Mouse (Mus musculus) limb, embryonic 15.5 days (tissue): ENCODE results near the gene Gpd2. TPM values are rescaled to one million over a fixed set of nuclear protein-coding genes. Genes with fewer than 3 reads are reported as not detected.

Experiments
- ATAC-seq: fragments of 200-750 bp; cut with Nextera tagmentation; 2 replicates; pipeline ENCODE4 v1.8.0; 2017; ENCODE audit warnings: low read depth, moderate TSS enrichment; ENCODE audit not compliant: insufficient number of reproducible peaks, low FRiP score, low TSS enrichment
- H3K27ac ChIP-seq: fragments of 300-500 bp; sonication (generic); 2 replicates; pipeline ENCODE4 v1.5.1; 2015; ENCODE audit warnings: moderate library complexity, mild to moderate bottlenecking, inconsistent platforms
- H3K27me3 ChIP-seq: fragments of 300-500 bp; sonication (generic); 2 replicates; pipeline ENCODE4 v1.6.1; 2015; ENCODE audit warnings: inconsistent platforms
- H3K36me3 ChIP-seq: fragments of 300-500 bp; sonication (generic); 2 replicates; pipeline ENCODE4 v1.6.1; 2015; ENCODE audit warnings: inconsistent platforms
- H3K4me1 ChIP-seq: fragments of 300-500 bp; sonication (generic); 2 replicates; pipeline ENCODE4 v1.6.1; 2015; ENCODE audit warnings: inconsistent platforms
- H3K4me2 ChIP-seq: fragments of 300-500 bp; sonication (generic); 2 replicates; pipeline ENCODE4 v1.6.1; 2015; ENCODE audit warnings: mild to moderate bottlenecking, inconsistent platforms
- H3K4me3 ChIP-seq: fragments of 300-500 bp; sonication (generic); 2 replicates; pipeline ENCODE4 v1.5.1; 2015; ENCODE audit warnings: mild to moderate bottlenecking, inconsistent platforms
- H3K9ac ChIP-seq: fragments of 300-500 bp; sonication (generic); 2 replicates; pipeline ENCODE4 v1.6.1; 2015; ENCODE audit warnings: inconsistent platforms
- H3K9me3 ChIP-seq: fragments of 300-500 bp; sonication (generic); 2 replicates; pipeline ENCODE4 v1.6.1; 2016; ENCODE audit warnings: inconsistent platforms
- WGBS: fragments of 180-500 bp; shearing (Covaris S2); methylation state at CpG from one replicate; pipeline ENCODE4 v1.1.7; 2015; 5-methylcytosine and 5-hydroxymethylcytosine counted together
- polyA plus RNA-seq: library from polyadenylated mRNA; unstranded; fragments of >200 nt; fragmentation: Nextera tagmentation; extraction: Ambion mirVana; gene quantifications from 2 replicates; pipeline ENCODE4 v1.2.1, GENCODE M21; 2015

Gene Gpd2
- polyA plus RNA-seq, 1 experiment from 2014 or later: 12.5 TPM

GRCm38 (mm10) chr2:57411551-57411950 is 174.1 kb downstream of the Gpd2 start:
- Histone ChIP-seq H3K9me3 (no peaks in the 10 kb centered on the region), H3K4me1 (no peaks in the 10 kb centered on the region), H3K4me2 (no peak overlapping the region), H3K36me3 (no peaks in the 10 kb centered on the region), H3K4me3 (no peak overlapping the region), H3K27ac (no peak overlapping the region), H3K9ac (no peak overlapping the region), H3K27me3 (no peaks in the 10 kb centered on the region)
- ATAC-seq: no peak
- WGBS: 83% methylated on average over 2 of the region's 2 CpGs

- no peaks in the 10 kb centered on the region for H3K9me3 ChIP-seq
Observed at GRCm38 (mm10) chr2:57414550-57415160, 177.2 kb downstream of the Gpd2 start.

GRCm38 (mm10) chr2:57416711-57417110 is 179.3 kb downstream of the Gpd2 start:
- no peak overlapping the region for H3K4me3 ChIP-seq
- H3K36me3 ChIP-seq: no peaks in the 10 kb centered on the region
- no peak overlapping the region for H3K4me2 ChIP-seq
- H3K27me3 ChIP-seq: no peaks in the 10 kb centered on the region
- no peak overlapping the region for H3K27ac ChIP-seq
- H3K4me1 ChIP-seq: no peaks in the 10 kb centered on the region
- no peak overlapping the region for H3K9ac ChIP-seq
- ATAC-seq: no peak
- WGBS: 70% methylated on average over 1 of the region's 1 CpGs
- no peaks in the 10 kb centered on the region for H3K9me3 ChIP-seq

More at GRCm38 (mm10) chr2:57414550-57415160, 177.2 kb downstream of the Gpd2 start:
- no peak for ATAC-seq
- H3K27me3 ChIP-seq: no peaks in the 10 kb centered on the region
- H3K4me3 ChIP-seq: no peak overlapping the region
- no peaks in the 10 kb centered on the region for H3K4me1 ChIP-seq
- H3K4me2 ChIP-seq: no peak overlapping the region
- 67% methylated on average over 9 of the region's 9 CpGs for whole genome bisulfite sequencing
- no peak overlapping the region for H3K27ac ChIP-seq
- H3K36me3 ChIP-seq: no peaks in the 10 kb centered on the region
- H3K9ac ChIP-seq: no peak overlapping the region

Other genes with a start within 250 kb of the Gpd2 start
- 6.6 and 7.3 TPM in 2 replicates for gene Nr4a2, start 113.6 kb upstream of the Gpd2 start, polyA plus RNA-seq